Mouse (Mus musculus) megakaryocyte, embryonic 14.5 days (primary cell): ENCODE results near the gene Mapk10.

Source experiments
- FLI1 ChIP-seq: IDR thresholded peaks from 2 replicates; pipeline ENCODE4 v1.6.1; 2012; ENCODE audit warnings: low read length, inconsistent platforms, mixed read lengths
- GATA1 ChIP-seq: IDR thresholded peaks from 3 replicates; pipeline ENCODE4 v1.6.1; 2012; ENCODE audit warnings: mixed read lengths, low read length, inconsistent platforms, borderline replicate concordance

DNA sequence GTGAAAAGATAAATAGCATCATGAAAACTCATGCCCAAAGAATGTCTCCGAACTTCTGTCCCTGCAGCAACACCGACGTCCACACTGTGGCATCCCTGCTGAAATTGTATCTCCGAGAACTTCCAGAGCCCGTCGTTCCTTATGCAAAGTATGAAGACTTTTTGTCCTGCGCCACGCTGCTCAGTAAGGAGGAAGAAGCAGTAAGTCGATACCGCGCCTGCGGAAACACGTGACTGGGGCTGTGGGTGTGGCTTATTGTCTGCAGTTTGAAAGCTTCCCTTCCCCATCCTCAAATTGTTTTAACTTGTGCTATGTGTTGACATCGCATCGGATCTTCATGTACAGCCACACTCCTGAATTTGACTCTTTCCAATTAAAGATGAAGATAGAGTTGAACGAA, 335.5 kb downstream of the Mapk10 start:
- no peak for TF ChIP-seq GATA1
- no peak for TF ChIP-seq FLI1
